Mouse (Mus musculus): ENCODE results near the gene Gm2663.

DNA sequence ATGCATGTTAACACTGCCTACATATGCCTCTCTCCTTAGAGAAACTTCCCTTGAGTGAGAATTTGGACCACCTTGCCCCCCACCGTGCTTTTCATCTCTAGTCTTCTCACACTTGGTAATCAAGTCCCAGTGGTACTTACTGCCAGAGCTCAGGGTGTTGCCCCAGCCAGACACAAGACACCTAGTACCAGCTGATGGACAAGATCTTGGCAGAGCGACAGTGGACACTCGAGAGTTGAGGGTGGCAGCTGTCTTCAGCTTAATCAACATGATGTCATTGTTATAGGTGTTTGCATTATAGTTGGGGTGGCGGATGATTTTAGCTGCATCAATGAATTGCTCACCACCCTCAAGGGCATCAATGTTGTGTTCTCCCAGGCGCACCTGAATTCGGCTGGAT, 33.5 kb upstream of the Gm2663 start:
- TF ChIP-seq CTCF (IDR thresholded peaks at IDR 0.05; ENCODE audit: low read depth, low read length), result no peak
- no peak for TF ChIP-seq POLR2A (IDR thresholded peaks at IDR 0.05; ENCODE audit: borderline replicate concordance, low read depth, low read length)

All from bone marrow macrophage, adult 2 months (primary cell).